Mouse (Mus musculus) lung, embryonic 15.5 days (tissue): ENCODE data around the gene Ccdc167. TPM values are rescaled to one million over a fixed set of nuclear protein-coding genes. Genes with fewer than 3 reads are reported as not detected.
A peak's percentile ranks its signal among the peaks of the same experiment; 100 is the strongest.

Experiments used
- ATAC-seq: fragments of 200-750 bp; cut with Nextera tagmentation; 2 replicates; pipeline ENCODE4 v1.8.0; 2017; ENCODE audit warnings: moderate number of reproducible peaks, borderline replicate concordance; ENCODE audit not compliant: low FRiP score, low TSS enrichment; ENCODE audit errors: extremely low read depth
- H3K27ac ChIP-seq: fragments of 300-500 bp; sonication (generic); 2 replicates; pipeline ENCODE4 v1.5.1; 2015; ENCODE audit warnings: moderate library complexity, mild to moderate bottlenecking, inconsistent platforms
- H3K27me3 ChIP-seq: fragments of 300-500 bp; sonication (generic); 2 replicates; pipeline ENCODE4 v1.6.1; 2015; ENCODE audit warnings: inconsistent platforms
- H3K36me3 ChIP-seq: fragments of 300-500 bp; sonication (generic); 2 replicates; pipeline ENCODE4 v1.6.1; 2015; ENCODE audit warnings: inconsistent platforms
- H3K4me1 ChIP-seq: fragments of 300-500 bp; sonication (generic); 2 replicates; pipeline ENCODE4 v1.6.1; 2015; ENCODE audit warnings: inconsistent platforms
- H3K4me2 ChIP-seq: fragments of 300-500 bp; sonication (generic); 2 replicates; pipeline ENCODE4 v1.6.1; 2015; ENCODE audit warnings: inconsistent platforms, mild to moderate bottlenecking, moderate library complexity
- H3K4me3 ChIP-seq: fragments of 300-500 bp; sonication (generic); 2 replicates; pipeline ENCODE4 v1.5.1; 2015; ENCODE audit warnings: mild to moderate bottlenecking, inconsistent platforms
- H3K9ac ChIP-seq: fragments of 300-500 bp; sonication (generic); 2 replicates; pipeline ENCODE4 v1.6.1; 2015; ENCODE audit warnings: inconsistent platforms
- H3K9me3 ChIP-seq: fragments of 300-500 bp; sonication (generic); 2 replicates; pipeline ENCODE4 v1.6.1; 2016; ENCODE audit warnings: inconsistent platforms
- WGBS: fragments of 180-500 bp; shearing (Covaris S2); methylation state at CpG from one replicate; pipeline ENCODE4 v1.1.7; 2015; 5-methylcytosine and 5-hydroxymethylcytosine counted together
- polyA plus RNA-seq: library from polyadenylated mRNA; unstranded; fragments of >200 nt; fragmentation: Nextera tagmentation; extraction: Ambion mirVana; gene quantifications from 2 replicates; pipeline ENCODE4 v1.2.1, GENCODE M21; 2015

Ccdc167 gene
- polyA plus RNA-seq, result 14.3 and 14.6 TPM in 2 replicates

GRCm38 (mm10) chr17:29716732-29717445 lies at the start of gene Ccdc167:
Ccdc167 (minus strand) TSS chr17:29717044.
- Histone ChIP-seq H3K4me1 (peaks cover 25% of the 10 kb centered on the region), H3K9ac (peak within 1 kb of the TSS; percentile 67), H3K4me3 (peak within 1 kb of the TSS; percentile 63), H3K27ac (no peak within 1 kb of the TSS), H3K27me3 (no peaks in the 10 kb centered on the region), H3K36me3 (no peaks in the 10 kb centered on the region), H3K4me2 (peak within 1 kb of the TSS; percentile 88), H3K9me3 (no peaks in the 10 kb centered on the region)
- ATAC-seq, result peak; percentile 97
- WGBS, result 5% methylated on average over 41 of the region's 41 CpGs

GRCm38 (mm10) chr17:29765380-29765779 lies 48.5 kb upstream of the Ccdc167 start:
- no peak for ATAC-seq
- 79% methylated on average over 9 of the region's 9 CpGs for WGBS
- peaks cover 2% of the 10 kb centered on the region; the same call in 1 of the 2 replicates for H3K4me1 ChIP-seq
- no peak overlapping the region for H3K4me2 ChIP-seq
- no peaks in the 10 kb centered on the region for H3K9me3 ChIP-seq
- no peaks in the 10 kb centered on the region for H3K27me3 ChIP-seq
- H3K4me3 ChIP-seq, result no peak overlapping the region
- no peaks in the 10 kb centered on the region for H3K36me3 ChIP-seq
- H3K27ac ChIP-seq, result no peak overlapping the region
- H3K9ac ChIP-seq, result no peak overlapping the region

GRCm38 (mm10) chr17:29762551-29762950 lies 45.7 kb upstream of the Ccdc167 start:
- H3K4me1 ChIP-seq, result no peaks in the 10 kb centered on the region
- no peak overlapping the region for H3K27ac ChIP-seq
- no peaks in the 10 kb centered on the region for H3K27me3 ChIP-seq
- no peak for ATAC-seq
- H3K9me3 ChIP-seq, result no peaks in the 10 kb centered on the region
- H3K36me3 ChIP-seq, result no peaks in the 10 kb centered on the region
- H3K4me2 ChIP-seq, result no peak overlapping the region
- WGBS, result 71% methylated on average over 8 of the region's 8 CpGs
- H3K9ac ChIP-seq, result no peak overlapping the region
- no peak overlapping the region for H3K4me3 ChIP-seq

- Histone ChIP-seq H3K4me3 (no peak overlapping the region), H3K27me3 (no peaks in the 10 kb centered on the region), H3K4me1 (no peaks in the 10 kb centered on the region), H3K9ac (no peak overlapping the region), H3K36me3 (no peaks in the 10 kb centered on the region), H3K4me2 (no peak overlapping the region), H3K27ac (no peak overlapping the region), H3K9me3 (no peaks in the 10 kb centered on the region)
- 73% methylated on average over 9 of the region's 9 CpGs for WGBS
- ATAC-seq, result no peak
Measured at GRCm38 (mm10) chr17:29761938-29762337, 45.1 kb upstream of the Ccdc167 start.

- ATAC-seq, result peak; percentile 66; the same call in 1 of the 2 replicates
- Histone ChIP-seq H3K27ac (peak overlapping the region; percentile 41; the same call in 1 of the 2 replicates), H3K36me3 (no peaks in the 10 kb centered on the region), H3K9me3 (no peaks in the 10 kb centered on the region), H3K27me3 (no peaks in the 10 kb centered on the region), H3K4me3 (no peak overlapping the region), H3K9ac (no peak overlapping the region), H3K4me2 (no peak overlapping the region), H3K4me1 (peaks cover 7% of the 10 kb centered on the region; the same call in 1 of the 2 replicates)
- WGBS, result 55% methylated on average over 21 of the region's 21 CpGs
Measured at GRCm38 (mm10) chr17:29760404-29761375, 43.8 kb upstream of the Ccdc167 start.

GRCm38 (mm10) chr17:29759963-29760362 lies 43.1 kb upstream of the Ccdc167 start:
- H3K9ac ChIP-seq, result no peak overlapping the region
- H3K4me3 ChIP-seq, result no peak overlapping the region
- H3K4me1 ChIP-seq, result peaks cover 7% of the 10 kb centered on the region; the same call in 1 of the 2 replicates
- H3K9me3 ChIP-seq, result no peaks in the 10 kb centered on the region
- H3K36me3 ChIP-seq, result no peaks in the 10 kb centered on the region
- WGBS, result 74% methylated on average over 19 of the region's 19 CpGs
- H3K27me3 ChIP-seq, result no peaks in the 10 kb centered on the region
- H3K4me2 ChIP-seq, result no peak overlapping the region
- H3K27ac ChIP-seq, result 0 out of 2 replicates have a peak overlapping the region, but pooled peaks have one; percentile 4
- ATAC-seq, result no peak

GRCm38 (mm10) chr17:29756381-29756780 lies 39.5 kb upstream of the Ccdc167 start:
- no peak for ATAC-seq
- Histone ChIP-seq H3K27me3 (no peaks in the 10 kb centered on the region), H3K36me3 (no peaks in the 10 kb centered on the region), H3K9ac (no peak overlapping the region), H3K4me2 (no peak overlapping the region), H3K9me3 (no peaks in the 10 kb centered on the region), H3K4me3 (no peak overlapping the region), H3K4me1 (peaks cover 7% of the 10 kb centered on the region; the same call in 1 of the 2 replicates), H3K27ac (no peak overlapping the region)
- WGBS, result 50% methylated on average over 10 of the region's 10 CpGs

GRCm38 (mm10) chr17:29754510-29754909 lies 37.7 kb upstream of the Ccdc167 start:
- no peak overlapping the region for H3K4me2 ChIP-seq
- WGBS, result 54% methylated on average over 4 of the region's 4 CpGs
- H3K27ac ChIP-seq, result no peak overlapping the region
- H3K36me3 ChIP-seq, result no peaks in the 10 kb centered on the region
- H3K4me3 ChIP-seq, result no peak overlapping the region
- no peaks in the 10 kb centered on the region for H3K9me3 ChIP-seq
- H3K27me3 ChIP-seq, result no peaks in the 10 kb centered on the region; the same call in 1 of the 2 replicates
- no peak for ATAC-seq
- no peak overlapping the region for H3K9ac ChIP-seq
- H3K4me1 ChIP-seq, result peaks cover 7% of the 10 kb centered on the region; the same call in 1 of the 2 replicates

- Histone ChIP-seq H3K4me3 (no peak overlapping the region), H3K4me1 (0 out of 2 replicates have a peak, but pooled peaks cover 8% of the 10 kb centered on the region), H3K9me3 (no peaks in the 10 kb centered on the region), H3K36me3 (no peaks in the 10 kb centered on the region), H3K9ac (no peak overlapping the region), H3K27me3 (no peaks in the 10 kb centered on the region; the same call in 1 of the 2 replicates), H3K4me2 (no peak overlapping the region), H3K27ac (no peak overlapping the region)
- WGBS, result 65% methylated on average over 6 of the region's 6 CpGs
- no peak for ATAC-seq
Measured at GRCm38 (mm10) chr17:29747466-29747865, 30.6 kb upstream of the Ccdc167 start.

- Histone ChIP-seq H3K4me2 (peak overlapping the region; percentile 43), H3K27me3 (no peaks in the 10 kb centered on the region), H3K9me3 (no peaks in the 10 kb centered on the region), H3K27ac (no peak overlapping the region), H3K9ac (no peak overlapping the region), H3K4me3 (peak overlapping the region; percentile 3; the same call in 1 of the 2 replicates), H3K4me1 (peaks cover 18% of the 10 kb centered on the region), H3K36me3 (no peaks in the 10 kb centered on the region)
- 24% methylated on average over 21 of the region's 22 CpGs for WGBS
- ATAC-seq, result peak; percentile 83; the same call in 1 of the 2 replicates
Measured at GRCm38 (mm10) chr17:29737849-29738804, 21.3 kb upstream of the Ccdc167 start.
